Mouse (Mus musculus): ENCODE results near the gene Mtch1.

DNA sequence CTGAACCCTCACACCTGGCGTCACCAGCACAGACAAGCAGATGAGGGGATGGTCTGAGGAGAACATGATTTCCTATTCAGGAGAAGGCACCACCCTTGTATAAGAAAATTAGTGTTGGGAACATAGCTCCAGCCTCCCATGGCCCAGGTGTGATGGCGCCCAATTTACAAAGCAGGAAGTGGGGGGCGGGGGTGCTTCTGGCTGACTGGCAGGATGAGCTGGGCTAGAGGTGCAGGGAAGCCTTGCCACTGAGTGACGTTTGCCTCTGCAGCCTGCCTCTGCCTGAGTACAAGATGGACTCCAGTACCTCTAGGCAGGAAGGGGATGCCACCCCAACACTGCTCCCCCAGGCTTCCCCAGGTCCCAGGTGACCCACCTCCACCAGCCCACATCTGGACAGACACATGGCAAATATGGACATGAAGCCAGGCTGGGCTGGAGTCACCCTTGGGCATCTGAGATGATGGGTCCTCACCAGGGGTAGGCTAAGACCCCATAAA, 15.5 kb downstream of the Mtch1 start:
- TF ChIP-seq GATA1 (IDR thresholded peaks at IDR 0.05; ENCODE audit: low read length) (no peak), TAL1 (IDR thresholded peaks at IDR 0.05; ENCODE audit: low read length) (no peak)

Data from erythroblast, embryonic 14.5 days (primary cell).